Mouse (Mus musculus): ENCODE measurements around the gene Nup35.

Gene Nup35

DNA sequence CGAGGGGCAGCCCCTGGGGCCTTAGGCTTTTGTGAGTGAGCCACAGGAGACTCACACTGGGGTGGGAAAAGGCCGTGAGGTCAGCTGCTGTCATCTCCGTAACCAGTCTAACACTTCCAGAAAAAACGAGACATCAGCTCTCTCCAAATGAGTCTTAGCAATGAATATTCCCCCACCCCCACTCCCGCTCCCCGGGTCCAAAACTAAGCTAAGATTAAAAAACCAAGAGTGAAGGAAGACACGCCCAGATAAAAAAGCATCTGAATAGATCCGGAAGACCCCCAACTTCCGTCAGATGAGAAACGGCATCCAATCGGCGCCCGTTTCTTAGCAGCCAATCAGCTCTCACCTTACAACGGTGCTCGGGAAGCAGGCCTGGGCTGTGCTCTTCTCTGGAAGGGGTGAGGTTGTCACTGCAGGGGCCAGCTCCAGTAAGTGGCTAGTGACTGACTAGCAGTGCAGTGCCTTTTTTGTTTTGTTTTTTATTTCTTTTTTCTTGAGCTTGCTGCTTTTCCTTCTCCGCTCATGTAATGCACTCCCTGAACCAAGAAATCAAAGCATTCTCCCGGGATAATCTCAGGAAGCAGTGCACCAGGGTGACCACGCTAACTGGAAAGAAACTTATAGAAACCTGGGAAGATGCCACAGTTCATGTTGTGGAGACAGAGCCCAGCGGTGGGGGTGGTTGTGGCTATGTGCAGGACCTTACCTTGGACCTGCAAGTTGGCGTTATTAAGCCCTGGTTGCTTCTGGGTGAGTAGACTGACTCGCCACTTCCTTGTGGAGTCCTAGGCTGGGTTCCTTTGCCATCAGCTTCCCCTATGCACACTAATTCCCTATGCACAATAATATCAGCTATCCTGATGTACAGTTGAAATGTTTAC, at the start of gene Nup35, which contains the start of gene Dusp19:
Gene Nup35, plus strand, starts transcription at position 383 of the 884 bp plus-strand sequence.
Gene Dusp19, plus strand, starts transcription at position 192 of the 884 bp plus-strand sequence.
- DNase-seq (ENCODE audit: extremely low spot score, low spot score) = peak; percentile 88

DNA sequence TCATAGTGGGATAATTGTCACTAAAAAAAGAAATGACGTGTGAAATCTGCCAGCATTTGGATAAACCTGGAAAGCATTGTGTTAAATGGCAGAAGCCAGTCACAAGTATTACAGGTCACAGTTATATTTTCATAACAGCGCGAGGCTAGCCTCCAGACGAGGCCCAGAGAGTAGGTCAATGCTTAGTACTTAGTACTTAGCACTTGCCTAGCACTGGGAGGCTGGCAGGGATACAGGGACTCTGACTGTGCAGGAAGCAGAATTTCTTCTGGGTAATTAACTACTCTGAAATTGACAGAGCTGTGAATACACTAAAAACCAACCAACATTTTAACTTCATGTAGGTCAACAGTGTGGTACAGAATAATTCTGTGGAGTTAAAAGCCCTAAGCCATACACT, 49.6 kb upstream of the Nup35 start:
- DNase-seq (ENCODE audit: extremely low spot score, low spot score) = no peak

DNA sequence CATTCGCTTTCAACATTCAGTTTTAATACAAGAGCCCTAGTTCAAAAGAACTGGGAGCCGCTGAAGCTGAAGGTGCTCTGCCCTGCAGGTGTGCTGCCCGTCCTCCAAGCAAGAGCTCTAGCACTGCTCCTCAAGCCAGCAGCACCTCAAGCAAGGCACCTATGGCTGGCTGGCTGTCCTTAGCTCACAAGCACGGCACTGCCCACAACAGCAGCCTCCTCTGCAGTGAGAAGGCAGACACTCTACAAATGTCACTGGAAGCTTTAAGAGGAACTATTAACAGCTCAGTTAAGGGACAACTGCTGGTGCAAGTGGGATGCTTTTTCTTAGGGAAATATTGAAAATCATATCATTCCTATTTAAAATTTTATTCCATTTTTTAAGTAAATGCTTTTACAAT, 46.4 kb upstream of the Nup35 start:
- no peak for DNase-seq (ENCODE audit: extremely low spot score, low spot score)

DNA sequence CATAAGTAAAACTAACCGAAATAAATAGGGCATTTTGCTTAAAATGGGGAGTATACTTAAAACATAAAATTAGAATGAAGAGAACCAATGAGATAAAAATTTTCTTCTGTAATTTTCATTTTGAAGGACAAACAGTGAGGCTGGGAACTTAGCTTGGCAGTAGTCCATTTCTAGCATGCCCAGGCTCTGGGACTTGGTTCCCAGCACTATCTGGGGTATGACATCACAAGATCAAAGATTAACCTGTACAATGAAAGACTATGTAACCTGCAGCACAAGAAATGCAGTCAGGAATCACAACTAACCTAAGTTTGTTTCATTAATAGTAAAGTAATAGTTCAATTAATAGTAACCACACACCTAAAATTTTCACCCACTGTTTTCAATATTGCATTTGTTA, 39.8 kb upstream of the Nup35 start:
- DNase-seq (ENCODE audit: extremely low spot score, low spot score) = no peak

DNA sequence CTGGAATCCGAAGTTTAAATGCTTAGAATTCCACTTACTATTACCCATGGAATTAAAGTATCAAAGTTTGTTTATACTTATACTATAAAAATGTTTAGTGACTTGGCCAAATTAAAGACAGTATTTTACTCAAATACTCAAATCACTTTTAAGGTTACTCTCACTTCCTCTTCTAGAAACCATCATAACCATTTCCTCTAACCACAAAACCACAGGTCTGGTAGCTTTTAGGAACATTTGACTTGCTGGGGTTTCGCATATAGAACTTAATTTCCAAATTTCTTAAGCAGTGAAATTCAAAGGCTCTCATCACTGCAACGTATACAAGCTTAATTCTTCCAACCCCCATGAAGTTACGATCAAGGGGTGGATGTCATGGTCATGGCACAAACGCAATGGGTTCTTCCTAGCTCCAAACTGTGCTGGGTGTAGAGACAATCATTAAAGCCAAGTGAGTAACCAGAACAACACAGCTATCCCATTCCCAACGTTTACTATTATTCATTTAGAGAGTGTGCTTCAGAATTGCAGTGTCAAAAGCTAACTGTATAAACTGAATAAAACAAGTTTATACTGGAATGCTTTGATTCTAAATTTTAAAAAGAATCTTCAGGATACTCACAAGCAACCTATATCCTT, 37.7 kb upstream of the Nup35 start:
- no peak for DNase-seq (ENCODE audit: extremely low spot score, low spot score)

DNA sequence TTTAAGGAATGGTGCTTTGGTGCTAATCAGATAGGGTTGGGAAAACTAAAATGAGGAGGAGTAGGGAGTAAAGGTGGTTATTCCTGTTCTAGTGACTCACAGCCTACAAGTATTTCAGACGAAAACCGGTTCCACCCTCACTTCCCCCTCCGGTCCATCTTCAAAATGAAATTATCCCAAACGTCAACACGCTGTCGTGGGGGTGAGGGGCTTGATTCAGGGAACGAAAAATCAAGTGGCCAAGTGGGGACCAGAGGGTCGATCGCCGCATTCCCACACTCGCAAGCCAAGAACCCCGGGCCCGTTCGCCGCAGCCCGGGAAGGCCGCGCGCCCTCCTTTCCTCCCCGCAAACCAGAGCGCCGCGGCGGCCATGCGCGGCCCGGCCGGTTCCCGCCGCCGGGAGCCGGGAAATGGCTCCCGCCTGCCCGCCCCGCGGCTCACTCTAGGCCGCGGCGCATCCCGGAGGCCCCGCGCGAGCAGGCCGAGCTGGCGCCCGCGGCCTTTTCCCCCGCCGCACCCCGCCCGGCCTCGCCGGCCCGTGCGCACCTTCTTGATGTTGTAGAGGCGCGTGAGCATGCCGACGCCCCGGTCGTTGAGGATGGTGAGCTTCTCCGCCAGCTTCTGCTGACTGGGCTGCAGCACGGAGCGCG, 36.6 kb upstream of the Nup35 start:
- DNase-seq (ENCODE audit: extremely low spot score, low spot score) = peak; percentile 63

DNA sequence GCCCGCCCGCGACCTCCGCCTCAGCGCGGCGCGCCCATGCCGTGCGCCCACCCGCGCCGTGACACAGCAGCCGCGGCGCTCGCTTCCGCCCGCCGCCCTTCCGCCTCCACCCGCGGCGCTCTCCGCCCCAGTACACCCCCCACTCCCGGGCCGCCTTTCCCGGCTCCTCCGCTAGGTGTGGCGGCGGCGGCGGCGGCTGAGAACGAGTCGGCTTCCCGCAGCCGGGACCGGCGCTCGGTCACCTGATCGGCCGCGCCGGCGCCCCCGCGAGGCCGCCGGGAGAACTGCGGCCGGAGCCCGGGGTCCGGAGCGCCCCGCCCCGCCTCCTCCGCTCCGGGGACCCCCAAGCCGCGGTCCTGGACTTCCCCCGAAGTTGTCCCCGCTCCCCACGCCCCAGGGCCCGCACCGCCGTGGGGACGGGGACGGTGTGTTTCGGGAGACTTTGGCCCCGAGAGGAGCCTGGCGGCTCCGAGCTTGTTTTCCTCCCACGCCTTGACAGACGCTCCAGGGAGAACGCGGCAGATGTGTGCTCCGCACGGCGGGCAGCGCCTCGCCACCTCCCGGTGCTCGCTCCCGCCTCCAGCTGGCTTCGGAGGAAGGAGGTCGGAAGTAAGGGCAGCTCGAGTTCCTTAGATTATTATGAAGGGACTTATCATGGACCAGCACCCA, 35.9 kb upstream of the Nup35 start, which contains the start of gene Nckap1:
Gene Nckap1, minus strand, starts transcription at position 338 of the 669 bp plus-strand sequence.
- DNase-seq (ENCODE audit: extremely low spot score, low spot score) = peak; percentile 91

DNA sequence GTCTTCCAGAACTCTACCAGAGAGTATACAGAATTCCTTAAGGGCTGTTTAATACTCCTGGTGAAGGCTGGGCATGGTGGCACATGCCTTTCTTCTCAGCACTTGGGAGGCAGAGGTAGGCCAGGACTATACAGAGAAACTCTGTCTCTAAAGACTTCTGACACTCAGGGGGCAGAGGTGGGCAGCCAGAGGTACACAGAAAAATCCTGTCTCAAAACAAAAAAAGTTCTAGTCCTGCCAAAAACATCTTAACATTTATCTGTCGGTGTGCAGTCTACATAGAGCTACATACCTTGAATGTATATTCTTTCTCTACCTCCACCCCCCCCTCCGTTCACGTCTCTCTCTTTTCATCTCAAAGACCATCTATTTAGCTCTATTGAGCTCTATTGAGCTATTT, 34.7 kb upstream of the Nup35 start:
- DNase-seq (ENCODE audit: extremely low spot score, low spot score) = no peak

DNA sequence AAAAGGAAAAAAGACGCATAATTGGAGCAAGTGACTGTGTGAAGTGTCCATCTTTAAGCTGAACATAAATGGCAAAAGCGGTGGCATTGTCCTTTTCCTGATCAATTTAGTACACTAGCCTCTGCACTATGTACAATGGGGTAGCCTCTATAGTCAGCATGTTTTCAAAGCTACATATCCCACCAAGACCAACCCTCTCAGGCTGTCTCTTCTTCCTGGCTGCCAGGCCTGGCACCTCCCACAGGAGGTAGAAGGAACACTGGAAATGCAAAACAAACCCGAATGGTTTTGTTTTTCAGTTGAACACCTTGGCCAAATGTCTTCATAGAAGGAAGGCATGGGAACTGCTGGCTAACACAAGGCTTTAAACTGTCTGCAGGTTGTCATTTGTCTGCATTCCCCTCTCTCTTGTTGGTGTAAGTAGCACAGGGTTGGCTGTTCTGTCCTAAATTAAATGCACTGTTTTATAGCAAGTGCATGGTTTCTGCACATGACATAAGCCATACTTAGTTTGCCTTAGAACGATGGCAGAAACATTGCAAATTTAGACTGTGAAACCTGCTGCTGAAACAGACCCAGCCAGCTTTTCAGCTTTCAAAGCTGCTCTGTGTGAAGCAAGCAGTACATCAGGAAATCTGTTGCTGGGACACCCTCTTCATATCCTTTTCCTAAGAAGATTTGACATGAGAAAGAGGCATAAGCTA, 22.7 kb upstream of the Nup35 start:
- DNase-seq (ENCODE audit: extremely low spot score, low spot score) = no peak

DNA sequence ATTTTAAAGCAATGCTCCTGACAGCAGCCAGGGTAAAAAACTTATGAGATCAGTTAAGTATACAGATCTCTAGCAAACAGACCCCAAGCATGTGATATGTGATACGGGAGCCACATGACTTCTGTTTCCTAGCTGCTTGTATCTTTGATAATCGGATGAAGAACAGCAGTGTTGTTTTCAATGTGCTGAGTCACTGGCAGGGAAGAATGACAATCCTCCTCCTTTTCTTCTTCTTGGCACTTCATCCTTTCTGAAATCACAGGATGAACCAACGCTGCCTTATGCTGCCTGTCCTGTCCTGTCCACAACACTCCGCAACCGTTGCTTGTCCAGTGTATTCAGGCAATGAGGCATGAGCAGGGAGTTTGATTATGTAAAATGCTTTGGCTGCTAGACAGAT, 20.1 kb upstream of the Nup35 start:
- DNase-seq (ENCODE audit: extremely low spot score, low spot score) = no peak

DNA sequence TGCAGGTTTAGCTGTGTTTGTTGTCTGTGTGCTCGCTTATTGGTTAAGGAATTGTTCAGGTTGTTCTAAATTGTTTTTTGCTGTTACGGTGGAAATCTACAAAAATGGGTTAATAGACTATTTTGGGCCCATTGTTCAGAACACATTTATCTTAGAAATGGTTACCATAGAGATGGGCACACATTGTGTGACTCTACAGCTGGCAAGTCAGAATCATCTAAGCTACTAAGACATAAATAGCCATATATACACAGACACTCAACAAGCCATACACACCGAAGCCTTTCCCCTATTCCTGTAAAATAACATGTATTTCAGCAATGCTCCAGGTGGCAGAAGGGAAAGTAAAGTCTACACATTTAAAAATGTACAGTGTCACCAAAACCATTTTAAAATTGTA, 17.2 kb upstream of the Nup35 start:
- no peak for DNase-seq (ENCODE audit: extremely low spot score, low spot score)

DNA sequence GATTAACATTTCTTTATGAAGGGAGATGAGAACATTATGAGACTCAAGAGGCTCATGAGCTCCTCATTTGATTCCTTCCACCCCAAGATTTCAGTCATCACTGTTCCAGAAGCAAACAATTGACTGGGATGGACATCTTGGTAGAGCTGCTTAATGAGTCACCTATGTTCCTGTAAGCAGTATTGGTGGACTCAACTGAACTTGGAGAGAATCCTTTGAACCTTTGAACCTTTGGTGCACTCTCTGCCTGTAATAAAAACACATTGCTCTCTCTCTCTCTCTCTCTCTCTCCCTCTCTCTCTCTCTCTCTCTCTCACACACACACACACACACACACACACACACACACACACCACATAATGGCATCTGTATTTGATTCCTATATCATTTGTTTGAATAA, 16.4 kb upstream of the Nup35 start:
- DNase-seq (ENCODE audit: extremely low spot score, low spot score) = no peak

DNA sequence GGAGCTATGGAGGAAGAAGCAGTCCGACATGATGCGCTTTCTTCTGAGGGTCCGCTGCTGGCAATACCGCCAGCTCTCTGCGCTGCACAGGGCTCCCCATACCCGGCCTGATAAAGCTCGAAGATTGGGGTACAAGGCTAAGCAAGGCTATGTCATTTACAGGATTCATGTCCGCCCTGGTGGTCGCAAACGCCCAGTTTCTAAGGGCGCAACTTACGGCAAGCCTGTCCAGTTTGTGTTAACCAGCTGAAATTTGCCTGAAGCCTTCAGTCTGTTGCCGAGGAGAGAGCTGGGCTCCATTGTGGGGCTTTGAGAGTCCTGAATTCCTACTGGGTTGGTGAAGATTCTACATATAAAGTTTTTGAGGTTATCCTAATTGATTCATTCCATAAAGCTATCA, 14.3 kb upstream of the Nup35 start:
- no peak for DNase-seq (ENCODE audit: extremely low spot score, low spot score)

DNA sequence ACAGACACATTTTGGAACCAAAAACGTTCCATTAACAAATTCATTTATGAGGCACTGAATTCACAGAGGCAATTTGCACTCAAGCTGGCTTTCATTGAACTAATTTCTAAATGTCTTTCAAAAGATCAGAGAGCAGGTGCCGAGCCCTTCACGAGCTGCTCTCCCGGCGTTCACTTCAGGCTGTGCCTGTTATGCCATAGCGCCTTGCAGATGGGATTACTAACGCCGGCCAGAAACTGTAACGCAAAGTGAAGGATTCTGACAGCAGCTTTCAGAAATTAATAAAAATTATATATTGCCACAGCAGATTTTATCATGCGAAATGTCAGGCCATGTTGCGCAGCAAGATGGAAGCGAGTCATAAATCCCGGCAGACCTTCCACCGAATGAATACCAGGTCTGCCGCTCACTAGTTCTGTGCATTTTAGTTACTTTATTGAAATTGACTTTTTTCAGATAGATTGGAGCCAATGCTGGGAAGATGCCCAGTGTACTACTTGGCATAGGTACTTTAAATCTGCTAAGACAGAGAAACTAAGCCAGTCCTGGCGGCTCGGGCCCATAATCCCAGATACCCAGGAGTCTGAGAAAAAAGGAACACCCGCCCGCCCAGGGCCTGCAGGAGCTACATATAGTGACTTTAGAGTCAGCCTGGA, 13.1 kb upstream of the Nup35 start:
- no peak for DNase-seq (ENCODE audit: extremely low spot score, low spot score)

DNA sequence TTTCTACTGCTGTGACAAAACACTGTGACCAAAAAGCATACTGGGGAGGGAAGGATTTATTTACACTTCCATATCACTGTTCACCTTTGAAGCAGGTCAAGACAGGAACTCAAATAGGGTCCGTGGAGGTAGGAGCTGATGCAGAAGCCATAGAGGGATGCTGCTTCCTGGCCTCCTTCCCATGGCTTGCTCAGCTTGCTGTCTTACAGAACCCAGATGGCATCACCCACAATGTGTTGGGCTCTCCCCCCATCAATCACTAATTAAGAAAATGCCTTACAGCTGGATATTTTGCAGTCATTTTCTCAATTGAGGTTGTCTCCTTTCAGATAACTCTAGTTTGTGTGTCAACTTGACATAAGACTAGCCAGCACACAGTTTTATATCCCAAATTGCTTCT, 4.8 kb upstream of the Nup35 start:
- no peak for DNase-seq (ENCODE audit: extremely low spot score, low spot score)

DNA sequence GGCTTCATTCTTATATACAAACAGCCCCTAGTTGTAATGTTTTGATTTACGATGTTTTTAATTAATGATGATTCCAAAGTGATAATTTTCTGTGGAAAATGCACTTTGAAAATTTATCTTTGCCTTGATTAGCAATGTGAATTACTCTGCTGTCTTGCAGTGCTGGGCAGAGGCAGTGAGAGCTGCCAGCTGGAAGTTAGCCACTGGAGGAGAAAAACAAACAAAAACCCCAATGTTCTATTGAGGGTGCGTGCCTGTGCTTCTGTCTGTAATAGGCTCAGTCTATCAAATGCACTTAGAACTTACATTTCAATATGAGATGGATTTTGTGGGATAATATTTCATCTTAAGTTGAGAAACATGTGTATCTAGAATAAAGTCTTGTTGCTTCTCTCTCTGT, 4.2 kb upstream of the Nup35 start:
- no peak for DNase-seq (ENCODE audit: extremely low spot score, low spot score)

DNA sequence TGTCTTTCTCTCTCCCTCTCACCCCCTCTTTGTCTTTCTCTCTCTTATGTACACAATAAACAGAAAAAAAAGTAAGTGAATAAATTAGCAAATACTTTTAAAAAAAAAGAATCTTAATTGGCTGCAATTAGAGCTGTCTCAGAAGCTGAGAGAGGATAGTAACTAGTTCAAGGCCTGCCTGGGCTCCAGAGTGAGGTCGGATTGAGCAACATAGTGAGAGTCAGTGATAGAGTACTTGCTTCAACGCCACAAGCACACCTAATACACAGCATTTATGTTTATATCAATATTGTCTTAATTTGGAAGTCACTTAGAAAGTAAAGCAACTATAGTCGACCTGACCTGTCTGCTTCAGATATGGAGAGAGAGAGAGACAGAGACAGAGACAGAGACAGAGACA, 2.0 kb downstream of the Nup35 start:
- no peak for DNase-seq (ENCODE audit: extremely low spot score, low spot score)

DNA sequence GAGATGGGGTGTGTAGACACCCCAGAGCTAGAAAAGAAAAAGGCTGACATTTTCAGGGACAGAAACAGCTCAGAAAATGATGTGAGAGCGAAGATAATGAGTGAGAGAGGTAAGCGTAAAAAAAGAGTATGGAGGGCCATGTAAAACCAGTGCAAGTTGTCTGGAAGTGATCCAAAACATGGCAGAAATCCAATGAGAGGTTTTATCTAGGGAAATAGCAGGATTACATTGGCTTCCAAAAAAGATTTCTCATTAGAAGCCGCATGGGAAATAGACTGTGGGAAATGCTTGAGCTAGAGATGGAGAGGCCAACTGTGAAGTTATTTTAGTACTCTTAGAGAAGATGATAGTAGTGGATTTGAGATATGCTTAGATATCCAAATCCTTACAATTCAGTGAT, 4.9 kb downstream of the Nup35 start:
- no peak for DNase-seq (ENCODE audit: extremely low spot score, low spot score)

DNA sequence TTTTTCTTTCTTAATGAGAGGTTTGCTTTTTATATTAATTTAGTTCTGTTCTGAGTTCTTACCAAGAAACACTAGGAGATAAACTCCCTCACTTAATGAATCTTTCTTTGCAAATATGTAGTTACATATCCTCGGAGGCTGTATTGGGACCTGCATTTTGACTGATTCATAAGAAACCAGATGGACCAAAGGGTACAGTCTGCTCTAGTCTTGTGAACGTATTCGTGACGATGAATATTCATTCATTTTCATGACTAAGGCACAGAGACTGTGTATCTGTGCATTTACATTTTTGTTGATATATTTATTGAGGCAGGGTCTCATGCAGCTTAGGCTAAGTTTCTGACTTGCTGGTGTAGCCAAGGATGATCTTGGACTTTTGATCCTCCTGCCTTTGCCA, 7.5 kb downstream of the Nup35 start:
- no peak for DNase-seq (ENCODE audit: extremely low spot score, low spot score)

DNA sequence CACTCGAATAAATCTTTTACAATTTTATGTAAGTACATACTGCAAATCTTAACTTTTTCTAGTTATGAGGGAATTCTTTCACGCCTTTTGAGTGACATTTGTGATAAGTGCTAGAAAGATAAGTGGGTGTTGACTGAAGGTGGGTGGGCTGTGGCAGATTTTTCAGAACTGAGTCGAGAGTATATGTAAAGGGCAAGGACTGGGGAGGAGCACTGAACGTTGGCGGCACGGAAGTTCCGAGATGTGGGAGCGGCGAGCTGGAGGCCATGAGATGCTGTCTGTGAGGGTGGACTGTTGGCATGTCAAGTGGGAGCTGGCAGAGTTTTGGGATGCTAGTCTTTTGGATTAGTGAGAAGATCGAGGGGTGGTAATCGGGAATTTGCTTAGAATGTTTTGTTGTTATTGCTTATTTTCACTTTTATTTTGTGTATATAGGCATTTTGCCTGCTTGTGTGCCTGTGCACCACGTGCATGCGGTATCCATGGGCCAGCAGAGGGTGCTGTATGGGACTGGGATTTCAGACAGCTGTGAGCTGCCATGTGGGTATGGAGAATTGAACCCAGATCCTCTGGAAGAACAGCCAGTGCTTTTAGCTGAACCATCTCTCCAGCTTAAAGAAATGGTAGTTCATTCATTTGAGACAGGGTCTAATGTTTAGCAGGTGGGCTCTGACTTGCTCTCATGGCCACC, 15.4 kb downstream of the Nup35 start:
- DNase-seq (ENCODE audit: extremely low spot score, low spot score) = no peak

Data from neural tube, embryonic 10.5 days (tissue).